Mouse (Mus musculus) WW6 (cell line): ENCODE measurements around the gene F2rl1.

ENCODE experiments used
- DNase-seq: peaks from one replicate; pipeline ENCODE4 v3.0.0-alpha.2; 2013; ENCODE audit warnings: low read depth, low spot score

Gene F2rl1

GRCm38 (mm10) chr13:95524674-95525491 is at the start of gene F2rl1:
Gene F2rl1, minus strand, starts transcription at chr13:95525227.
- DNase-seq, result no peak

GRCm38 (mm10) chr13:95570877-95571276 is 45.9 kb upstream of the F2rl1 start:
- no peak for DNase-seq

GRCm38 (mm10) chr13:95569326-95569725 is 44.3 kb upstream of the F2rl1 start:
- DNase-seq, result no peak

DNA sequence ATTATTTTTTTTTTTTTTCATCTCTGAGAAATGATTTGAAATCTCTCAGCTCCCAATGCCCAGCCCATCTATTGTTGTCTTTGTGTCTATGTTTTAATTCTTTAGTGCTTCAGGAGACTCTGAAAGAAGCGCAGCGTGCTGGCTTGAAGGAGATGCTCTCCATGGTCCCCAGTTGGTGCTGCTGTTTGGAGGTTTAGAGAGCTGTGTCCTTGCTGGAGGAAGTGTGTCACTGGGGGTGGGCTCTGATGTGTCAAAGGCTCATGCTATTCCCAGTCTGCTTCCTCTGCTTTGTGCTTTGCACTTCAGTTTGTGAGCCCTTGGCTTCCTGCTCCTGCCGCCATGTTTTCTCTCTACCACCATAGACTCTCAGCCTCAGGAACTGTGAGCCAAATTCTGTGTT is 43.3 kb upstream of the F2rl1 start:
- no peak for DNase-seq

DNA sequence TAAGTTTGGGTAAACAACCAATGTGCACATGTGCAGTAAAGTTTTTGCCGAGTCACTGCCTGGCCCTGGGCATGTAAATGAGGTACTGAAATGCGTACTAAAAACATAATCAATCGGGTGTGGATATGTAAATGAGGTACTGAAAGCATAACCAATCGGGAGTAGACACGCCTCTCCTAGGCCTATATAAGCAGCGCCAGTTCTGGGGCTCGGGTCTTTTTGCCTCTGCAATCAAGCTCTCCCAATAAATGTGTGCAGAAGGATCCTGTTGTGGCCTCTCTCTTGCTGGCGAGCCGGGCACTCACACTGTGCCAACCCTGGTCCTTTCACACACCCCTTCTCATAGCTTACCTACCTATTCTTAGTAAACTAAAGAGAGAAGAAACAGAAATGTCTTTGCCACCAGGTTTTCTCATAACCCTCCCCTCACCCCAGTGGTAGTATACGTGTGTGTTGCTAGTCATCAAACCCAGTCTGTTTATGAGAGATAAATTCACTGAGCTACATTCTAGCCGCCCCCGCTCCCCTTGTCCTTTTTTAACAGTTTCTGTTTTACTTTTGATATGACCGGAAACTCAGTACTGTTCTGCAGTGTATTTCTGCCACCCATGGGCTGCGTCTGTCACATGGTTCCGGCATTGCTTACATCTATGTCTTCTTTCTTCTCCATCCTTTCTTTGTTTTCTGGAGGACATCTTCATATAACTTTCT is 42.0 kb upstream of the F2rl1 start:
- DNase-seq, result no peak

DNA sequence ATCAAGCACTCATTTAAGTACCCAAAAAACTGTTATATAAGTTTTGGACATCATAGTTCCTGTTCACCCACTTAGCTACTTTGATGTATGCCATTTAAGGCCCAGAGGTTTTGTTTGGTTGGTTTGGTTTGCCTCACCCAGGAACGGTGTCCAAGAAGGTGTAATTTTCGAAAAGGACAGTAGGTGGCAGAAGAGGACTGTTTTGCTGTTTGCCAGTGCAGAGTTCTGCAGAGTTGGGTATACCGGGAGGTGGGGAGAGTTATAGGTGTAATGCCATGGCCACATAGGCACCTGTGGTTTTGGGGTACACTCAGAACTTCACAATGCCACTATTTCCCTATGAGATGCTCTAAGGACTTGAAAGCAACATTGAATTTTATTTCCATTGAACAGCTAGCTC is 38.7 kb upstream of the F2rl1 start:
- DNase-seq, result no peak

DNA sequence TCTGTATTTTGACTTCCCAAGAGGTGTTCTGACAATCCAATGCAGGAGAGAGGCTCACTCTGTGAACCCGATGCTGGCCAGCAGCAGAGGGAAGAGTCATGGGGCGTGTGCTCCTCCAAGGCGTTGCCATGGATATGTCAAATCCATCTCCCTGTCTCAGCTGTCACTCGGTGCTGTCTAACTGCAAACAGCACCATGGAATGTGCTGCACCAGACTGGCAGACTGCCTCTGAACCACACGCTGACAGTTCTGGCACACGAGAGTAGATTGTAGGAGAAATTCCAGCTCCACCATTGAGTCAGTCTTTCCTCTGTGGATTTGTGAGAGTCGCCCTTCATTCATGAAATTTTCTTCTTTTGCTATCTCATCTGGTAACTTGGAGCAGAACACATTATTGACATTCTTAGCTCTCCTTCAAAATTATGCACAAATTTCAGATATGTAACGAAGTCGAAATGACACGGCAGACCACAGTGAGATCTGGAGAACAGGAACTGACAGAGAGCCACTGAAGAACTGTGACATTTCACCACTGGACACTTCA is 38.1 kb upstream of the F2rl1 start:
- no peak for DNase-seq

DNA sequence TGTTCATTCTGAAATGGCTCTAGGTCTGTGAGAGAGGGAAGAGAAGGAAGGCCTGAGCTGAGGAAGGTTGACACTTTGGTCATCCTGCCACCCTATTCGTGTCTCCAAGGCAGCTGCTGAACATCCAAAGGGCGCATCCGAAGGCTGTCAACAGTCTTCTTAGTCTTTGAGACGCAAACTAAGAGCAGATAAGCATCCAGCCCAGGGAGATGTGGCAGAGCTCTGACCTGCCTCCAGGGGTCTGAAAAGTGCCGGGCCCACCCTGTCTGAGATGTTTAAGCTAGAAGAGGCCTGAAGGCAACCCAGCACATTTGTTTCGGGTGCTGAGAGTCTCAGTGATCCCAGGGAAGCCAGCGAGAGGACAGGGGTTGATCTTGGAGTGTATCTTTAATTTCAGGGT is 32.3 kb upstream of the F2rl1 start:
- no peak for DNase-seq

- no peak for DNase-seq
Observed at GRCm38 (mm10) chr13:95553885-95554492, 29.0 kb upstream of the F2rl1 start.

DNA sequence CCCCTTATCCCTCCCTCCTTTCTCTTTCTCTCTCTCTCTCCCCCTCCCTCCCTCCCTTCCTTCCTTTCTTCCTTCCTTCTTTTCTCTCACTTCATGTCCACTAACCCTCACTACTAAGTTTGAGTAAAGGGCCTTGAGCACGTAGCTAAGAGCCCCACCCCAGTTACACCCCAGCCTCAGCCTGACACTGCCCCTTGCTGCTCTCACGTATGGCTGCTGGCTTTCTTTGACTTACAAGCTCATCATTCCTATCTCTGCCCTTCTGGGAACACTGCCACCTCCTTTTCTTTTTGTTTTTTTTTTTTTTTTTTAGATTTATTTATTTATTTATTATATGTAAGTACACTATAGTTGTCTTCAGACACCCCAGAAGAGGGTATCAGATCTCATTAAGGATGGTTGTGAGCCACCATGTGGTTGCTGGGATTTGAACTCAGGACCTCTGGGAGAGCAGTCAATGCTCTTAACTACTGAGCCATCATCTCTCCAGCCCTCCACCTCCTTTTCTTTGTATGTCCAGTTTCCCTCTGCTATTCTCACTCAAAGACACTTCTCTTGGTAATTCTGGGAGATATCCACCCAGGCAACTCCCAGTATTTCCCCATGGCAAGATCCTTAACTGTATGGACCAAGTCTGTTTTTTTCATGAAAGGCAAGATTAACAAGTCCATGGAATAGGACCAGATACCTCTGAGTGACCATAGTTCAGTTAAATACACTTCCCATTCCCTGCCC is 25.8 kb upstream of the F2rl1 start:
- no peak for DNase-seq

GRCm38 (mm10) chr13:95549421-95549820 is 24.4 kb upstream of the F2rl1 start:
- DNase-seq, result no peak

GRCm38 (mm10) chr13:95548856-95549255 is 23.8 kb upstream of the F2rl1 start:
- no peak for DNase-seq

DNA sequence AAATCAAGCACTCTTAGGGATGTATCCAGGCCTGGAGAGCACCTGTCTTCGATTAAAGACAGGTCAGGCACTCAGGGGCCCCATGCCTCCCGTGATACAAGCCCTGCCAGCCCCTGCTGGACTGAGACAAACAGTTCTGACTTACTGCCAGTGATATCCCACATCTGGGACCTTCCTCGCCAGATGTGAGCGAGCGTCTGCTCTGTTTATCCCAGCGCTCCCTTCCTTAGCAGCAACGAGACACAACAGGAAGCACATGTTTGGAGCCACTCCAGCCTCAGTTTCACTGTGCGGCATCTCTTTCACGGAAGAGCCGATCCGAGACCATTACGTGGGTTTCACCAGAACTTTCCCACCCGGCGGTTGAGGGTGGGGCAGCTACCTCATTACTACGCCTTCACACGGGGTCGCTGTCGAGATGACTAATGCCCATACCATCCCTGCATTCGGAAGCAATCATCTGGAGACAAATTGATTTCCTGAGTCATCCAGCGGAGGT is 23.3 kb upstream of the F2rl1 start:
- DNase-seq, result no peak

GRCm38 (mm10) chr13:95547090-95547611 is 22.1 kb upstream of the F2rl1 start:
- DNase-seq, result no peak

DNA sequence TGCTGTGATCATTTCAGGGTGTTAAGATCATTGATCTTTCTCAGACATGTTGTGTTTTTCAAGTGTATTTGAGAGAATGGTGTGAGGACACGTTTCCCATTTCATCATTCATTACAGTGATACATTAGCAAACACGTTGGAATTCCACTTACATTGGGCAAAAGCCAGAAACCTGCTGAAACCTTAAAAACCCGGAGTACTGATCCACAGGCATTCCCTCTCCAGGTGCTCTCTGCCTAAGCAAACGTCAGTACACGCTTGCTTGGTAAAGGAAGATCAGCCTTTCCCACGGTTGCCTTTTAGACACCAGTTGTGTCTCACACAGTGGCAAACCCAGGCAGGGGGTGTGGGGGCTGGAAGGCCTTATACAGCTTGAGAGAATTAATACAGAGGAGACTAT is 21.2 kb upstream of the F2rl1 start:
- DNase-seq, result no peak

DNA sequence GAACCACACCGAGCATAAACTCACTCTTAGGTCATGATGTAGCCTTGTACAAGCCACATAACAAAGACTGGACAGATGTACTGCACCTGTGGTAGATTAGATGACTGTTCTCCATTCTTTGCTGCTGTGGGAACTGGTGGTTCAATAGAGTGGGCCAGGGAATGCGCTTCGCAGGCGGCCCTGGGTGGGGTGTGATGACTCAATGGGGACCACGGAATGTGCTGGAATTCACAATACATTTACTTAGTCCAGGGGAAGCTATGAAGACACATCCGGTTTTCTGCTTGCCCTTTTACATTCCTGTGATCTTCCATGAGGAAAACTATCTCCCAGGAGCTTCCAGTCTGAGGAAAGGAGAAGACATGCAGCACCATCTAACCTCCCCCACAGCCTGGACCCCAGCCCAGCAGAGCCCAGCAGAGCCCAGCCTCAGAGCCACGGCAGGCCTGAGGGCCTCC is 20.7 kb upstream of the F2rl1 start:
- no peak for DNase-seq

DNA sequence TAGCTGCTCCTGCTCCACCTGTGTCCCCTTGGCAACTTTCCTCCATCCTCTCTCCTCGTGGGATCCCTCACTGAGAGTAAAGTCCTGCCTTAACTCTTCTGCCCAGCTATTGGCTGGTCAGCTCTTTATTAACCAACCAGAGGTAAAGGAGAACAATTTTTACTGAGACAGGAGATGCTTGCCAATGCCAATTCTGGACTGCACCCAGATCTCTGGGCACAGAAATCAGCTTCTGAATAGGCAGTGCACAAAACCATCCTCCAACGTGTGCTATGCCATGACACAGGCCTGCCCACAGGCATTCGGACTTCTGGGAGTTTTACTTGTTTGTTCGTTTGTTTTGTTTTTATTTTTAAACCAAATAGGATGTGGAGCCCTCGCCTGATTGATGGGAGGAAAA is 13.0 kb upstream of the F2rl1 start:
- no peak for DNase-seq

DNA sequence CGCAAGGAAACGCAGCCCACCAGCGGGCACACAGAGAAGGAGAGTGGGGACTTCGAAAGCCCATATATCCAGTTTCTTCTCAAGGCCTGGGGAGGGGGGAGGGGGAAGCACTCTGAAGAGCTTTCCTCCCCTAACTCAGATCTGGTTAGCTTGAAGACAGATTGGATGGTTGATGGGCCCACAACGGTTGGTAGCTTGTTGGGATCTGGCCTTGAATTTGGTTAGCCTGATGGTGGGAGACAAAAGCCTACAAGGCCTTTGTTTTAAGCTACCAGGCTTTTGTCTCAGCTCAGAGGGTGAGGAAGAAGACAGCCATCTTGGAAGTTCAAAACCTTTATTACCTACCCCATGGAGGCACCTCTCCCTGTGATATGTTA is 11.1 kb upstream of the F2rl1 start:
- no peak for DNase-seq

DNA sequence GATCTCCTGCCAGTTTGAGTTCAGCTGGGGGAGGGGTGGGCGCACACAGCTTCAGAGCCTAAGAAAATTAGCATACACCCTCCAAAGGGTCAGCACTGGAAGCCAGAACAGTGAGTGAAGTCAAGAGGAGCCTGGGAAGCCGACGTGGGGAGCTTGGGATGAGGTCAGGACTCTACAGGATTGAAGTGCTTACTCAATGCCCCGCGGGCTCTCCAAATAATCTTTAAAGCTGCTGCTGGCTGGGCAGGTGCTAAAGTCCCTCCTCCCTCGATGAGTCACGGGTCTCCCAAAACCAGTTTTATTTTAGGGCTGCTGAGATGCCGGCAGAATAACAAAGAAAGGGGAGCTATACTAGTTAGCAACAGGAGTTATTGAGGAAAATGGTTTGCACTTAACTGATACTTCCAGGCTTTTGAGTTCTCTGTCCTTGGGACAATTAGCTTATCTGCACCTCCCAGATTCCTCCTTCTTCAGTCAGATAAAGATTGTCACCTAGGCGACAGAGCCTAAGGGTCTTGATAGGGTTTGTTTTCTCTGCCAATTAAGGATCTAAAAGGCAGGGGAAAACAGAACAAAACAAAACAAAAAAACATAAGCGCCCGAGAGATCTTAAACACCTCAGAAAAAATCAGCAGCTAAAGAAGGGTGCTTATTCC is 10.6 kb upstream of the F2rl1 start:
- no peak for DNase-seq

- no peak for DNase-seq
Observed at GRCm38 (mm10) chr13:95535026-95535425, 10.0 kb upstream of the F2rl1 start.

- DNase-seq, result peak; percentile 65
Observed at GRCm38 (mm10) chr13:95534131-95534561, 9.1 kb upstream of the F2rl1 start.
